Mouse (Mus musculus) midbrain, embryonic 13.5 days (tissue): Measurements from ENCODE around the gene Zfp148. TPM values are rescaled to one million over a fixed set of nuclear protein-coding genes. Genes with fewer than 3 reads are reported as not detected.
"Not testable (repeated sequence)": the region's sequence is repeated elsewhere in the genome, so short reads cannot be mapped to it uniquely, and the experiment has no call there.

ENCODE experiments used
- ATAC-seq: fragments of 200-750 bp; cut with Nextera tagmentation; 2 replicates; pipeline ENCODE4 v1.8.0; 2017; ENCODE audit warnings: mild to moderate bottlenecking, moderate TSS enrichment, moderate library complexity
- H3K27ac ChIP-seq: fragments of 300-500 bp; sonication (generic); 2 replicates; pipeline ENCODE4 v1.5.1; 2015; ENCODE audit warnings: inconsistent platforms, mild to moderate bottlenecking, moderate library complexity
- H3K27me3 ChIP-seq: fragments of 300-500 bp; sonication (generic); 2 replicates; pipeline ENCODE4 v1.6.1; 2015; ENCODE audit warnings: mild to moderate bottlenecking, inconsistent platforms
- H3K36me3 ChIP-seq: fragments of 300-500 bp; sonication (generic); 2 replicates; pipeline ENCODE4 v1.6.1; 2015; ENCODE audit warnings: mild to moderate bottlenecking, inconsistent platforms
- H3K4me1 ChIP-seq: fragments of 300-500 bp; sonication (generic); replicated peaks from 2 replicates; pipeline ENCODE4 v1.6.1; 2015; ENCODE audit warnings: inconsistent platforms
- H3K4me2 ChIP-seq: fragments of 300-500 bp; sonication (generic); replicated peaks from 2 replicates; pipeline ENCODE4 v1.6.1; 2015; ENCODE audit warnings: moderate library complexity, mild to moderate bottlenecking, inconsistent platforms
- H3K4me3 ChIP-seq: fragments of 300-500 bp; sonication (generic); replicated peaks from 2 replicates; pipeline ENCODE4 v1.5.1; 2015; ENCODE audit warnings: mild to moderate bottlenecking, inconsistent platforms
- H3K9ac ChIP-seq: fragments of 300-500 bp; sonication (generic); replicated peaks from 2 replicates; pipeline ENCODE4 v1.6.1; 2015; ENCODE audit warnings: mild to moderate bottlenecking, inconsistent platforms
- H3K9me3 ChIP-seq: fragments of 300-500 bp; sonication (generic); 2 replicates; pipeline ENCODE4 v1.6.1; 2016; ENCODE audit warnings: mild to moderate bottlenecking, inconsistent platforms
- WGBS: fragments of 180-500 bp; shearing (Covaris S2); methylation state at CpG from one replicate; pipeline ENCODE4 v1.1.7; 2015; 5-methylcytosine and 5-hydroxymethylcytosine counted together
- polyA plus RNA-seq: library from polyadenylated mRNA; unstranded; fragments of >200 nt; fragmentation: Nextera tagmentation; extraction: Ambion mirVana; gene quantifications from 2 replicates; pipeline ENCODE4 v1.2.1, GENCODE M21; 2015

Zfp148 gene
- polyA plus RNA-seq, 1 experiment from 2014 or later = 55.8 TPM

DNA sequence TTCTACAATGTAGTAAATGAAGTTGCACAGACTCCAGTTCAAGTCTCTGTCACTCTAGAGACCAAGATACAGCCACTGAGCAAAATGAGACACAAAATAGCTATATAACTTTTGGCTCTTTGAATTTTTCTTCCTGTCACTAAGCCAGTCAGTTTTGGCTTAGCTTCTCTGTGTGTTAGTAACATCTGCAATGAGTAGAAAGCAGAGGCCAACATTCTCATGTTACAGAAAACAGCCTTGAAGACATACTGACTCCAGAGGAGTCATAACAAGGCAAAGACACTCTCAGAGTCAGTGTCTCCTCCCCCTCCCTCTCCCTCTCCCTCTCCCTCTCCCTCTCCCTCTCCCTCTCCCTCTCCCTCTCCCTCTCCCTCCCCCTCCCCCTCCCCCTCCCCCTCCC, 89.3 kb downstream of the Zfp148 start:
- Histone ChIP-seq H3K9ac (no peak overlapping the region), H3K4me3 (no peak overlapping the region), H3K27me3 (no peaks in the 10 kb centered on the region), H3K4me1 (peaks cover 8% of the 10 kb centered on the region), H3K36me3 (peaks cover 16% of the 10 kb centered on the region), H3K4me2 (no peak overlapping the region), H3K27ac (no peak overlapping the region), H3K9me3 (no peaks in the 10 kb centered on the region)
- no peak for ATAC-seq

DNA sequence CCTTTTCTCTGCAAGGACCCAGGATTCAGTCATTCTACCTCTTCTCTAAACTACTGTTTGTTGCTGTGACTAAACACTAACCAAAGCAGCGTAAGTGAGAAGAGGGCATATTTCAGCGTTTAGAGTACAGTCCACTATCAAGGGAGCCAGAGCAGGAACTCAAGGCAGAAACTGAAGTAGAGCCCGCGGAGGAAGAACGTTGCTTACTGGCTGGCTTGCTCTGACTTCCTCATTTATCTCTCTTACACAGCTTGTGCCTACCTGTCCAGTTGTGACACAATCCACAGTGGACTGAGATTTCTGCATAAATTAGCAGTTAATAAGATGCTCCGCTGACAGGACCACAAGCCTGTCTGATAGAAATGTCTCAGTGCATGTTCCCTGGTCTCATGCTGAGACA, 93.7 kb downstream of the Zfp148 start:
- Histone ChIP-seq H3K9me3 (no peaks in the 10 kb centered on the region; the same call in 1 of the 2 replicates), H3K4me3 (no peak overlapping the region), H3K36me3 (peaks cover 40% of the 10 kb centered on the region), H3K27ac (no peak overlapping the region), H3K4me1 (no peaks in the 10 kb centered on the region), H3K27me3 (no peaks in the 10 kb centered on the region), H3K4me2 (no peak overlapping the region), H3K9ac (no peak overlapping the region)
- no peak for ATAC-seq
- 96% methylated on average over 6 of the region's 6 CpGs for WGBS

DNA sequence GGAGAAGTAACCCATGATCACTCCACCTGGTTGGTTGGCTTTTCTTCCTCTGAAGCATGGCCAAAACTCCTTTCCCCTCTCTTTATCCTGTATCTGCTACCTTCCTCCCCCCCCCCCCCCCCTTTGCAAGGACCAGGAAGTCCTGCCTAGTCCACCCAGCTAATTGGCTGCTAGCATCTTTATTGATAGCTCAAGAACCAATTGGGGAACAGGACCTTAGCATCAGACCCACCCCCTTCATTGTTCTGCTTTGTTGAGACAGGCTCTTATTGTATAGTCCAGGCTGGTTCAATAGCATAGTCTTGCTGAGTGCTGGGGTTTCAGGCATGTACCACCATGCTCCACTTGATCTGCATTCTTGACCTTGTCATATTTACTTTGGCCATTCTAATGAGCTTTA, 99.3 kb downstream of the Zfp148 start:
- Histone ChIP-seq H3K4me2 (no peak overlapping the region), H3K27me3 (no peaks in the 10 kb centered on the region), H3K4me1 (no peaks in the 10 kb centered on the region), H3K27ac (no peak overlapping the region), H3K36me3 (peaks cover 49% of the 10 kb centered on the region), H3K9ac (no peak overlapping the region), H3K4me3 (no peak overlapping the region), H3K9me3 (no peaks in the 10 kb centered on the region; the same call in 1 of the 2 replicates)
- no peak for ATAC-seq

- WGBS = 94% methylated on average over 2 of the region's 2 CpGs
- no peaks in the 10 kb centered on the region for H3K4me1 ChIP-seq
- no peak overlapping the region for H3K4me2 ChIP-seq
- H3K4me3 ChIP-seq = no peak overlapping the region
- no peaks in the 10 kb centered on the region for H3K9me3 ChIP-seq
- no peak overlapping the region for H3K9ac ChIP-seq
- peaks cover 40% of the 10 kb centered on the region for H3K36me3 ChIP-seq
- H3K27me3 ChIP-seq = no peaks in the 10 kb centered on the region
- H3K27ac ChIP-seq = no peak overlapping the region
- ATAC-seq = no peak
These were observed 100.5 kb downstream of the Zfp148 start for GRCm38 (mm10) chr16:33481148-33481547.

- H3K27ac ChIP-seq = no peak overlapping the region
- H3K36me3 ChIP-seq = peaks cover 28% of the 10 kb centered on the region
- no peaks in the 10 kb centered on the region for H3K27me3 ChIP-seq
- no peak overlapping the region for H3K9ac ChIP-seq
- H3K4me2 ChIP-seq = no peak overlapping the region
- no peaks in the 10 kb centered on the region for H3K9me3 ChIP-seq
- WGBS = 96% methylated on average over 3 of the region's 3 CpGs
- H3K4me1 ChIP-seq = 0 out of 2 replicates have a peak, but pooled peaks cover 6% of the 10 kb centered on the region
- ATAC-seq = no peak
- H3K4me3 ChIP-seq = no peak overlapping the region
These were observed 101.7 kb downstream of the Zfp148 start for GRCm38 (mm10) chr16:33482309-33482708.

DNA sequence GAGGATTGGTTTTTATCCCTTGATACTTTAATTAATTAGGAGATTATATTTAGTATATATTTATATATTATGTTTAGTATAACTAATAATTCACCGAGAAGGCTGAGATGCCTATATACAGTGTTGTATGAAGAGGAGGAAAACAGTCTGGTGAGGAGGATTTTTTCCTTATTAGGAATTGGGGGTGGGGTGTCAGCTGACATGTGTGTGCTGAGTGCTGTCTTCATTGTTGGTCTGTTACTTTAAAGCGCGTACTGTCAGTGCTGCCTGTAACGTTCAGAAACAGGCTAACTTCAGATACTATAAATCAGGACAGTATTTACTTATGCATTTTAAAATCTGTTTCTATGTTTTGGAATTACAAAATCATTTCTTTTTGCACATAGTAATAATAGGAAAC, 107.1 kb downstream of the Zfp148 start:
- H3K4me3 ChIP-seq = no peak overlapping the region
- ATAC-seq = no peak
- H3K27ac ChIP-seq = no peak overlapping the region
- 80% methylated on average over 4 of the region's 4 CpGs for WGBS
- no peak overlapping the region for H3K4me2 ChIP-seq
- no peaks in the 10 kb centered on the region for H3K27me3 ChIP-seq
- peaks cover 11% of the 10 kb centered on the region; the same call in 1 of the 2 replicates for H3K4me1 ChIP-seq
- peaks cover 31% of the 10 kb centered on the region for H3K36me3 ChIP-seq
- H3K9ac ChIP-seq = no peak overlapping the region
- no peaks in the 10 kb centered on the region for H3K9me3 ChIP-seq

- Histone ChIP-seq H3K36me3 (peaks cover 37% of the 10 kb centered on the region), H3K27me3 (no peaks in the 10 kb centered on the region), H3K9ac (no peak overlapping the region), H3K9me3 (no peaks in the 10 kb centered on the region), H3K4me2 (no peak overlapping the region), H3K4me1 (no peaks in the 10 kb centered on the region), H3K27ac (no peak overlapping the region), H3K4me3 (no peak overlapping the region)
- WGBS = 94% methylated on average over 4 of the region's 4 CpGs
- ATAC-seq = no peak
These were observed 113.7 kb downstream of the Zfp148 start for GRCm38 (mm10) chr16:33494374-33494773.

DNA sequence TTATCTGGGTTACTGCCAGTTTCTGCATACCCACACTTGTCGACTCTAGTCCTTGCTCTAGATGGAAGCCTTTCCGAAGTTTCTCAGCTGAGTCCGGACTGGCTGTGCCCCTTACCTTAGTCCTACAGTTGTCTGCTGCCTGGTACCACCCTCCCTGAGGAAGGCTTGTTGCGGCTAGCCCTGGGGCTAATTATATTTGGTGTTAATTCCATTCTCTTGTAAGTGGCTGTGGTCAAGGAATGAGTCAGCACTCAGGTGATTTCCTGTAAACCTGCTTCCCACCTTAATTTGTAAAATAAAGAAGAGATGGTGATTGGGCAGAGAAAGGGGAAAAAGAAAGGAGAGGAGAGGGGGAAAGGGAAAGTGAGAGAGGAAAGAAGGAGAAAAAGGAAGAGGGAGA, 127.4 kb downstream of the Zfp148 start:
- H3K9me3 ChIP-seq = 0 out of 2 replicates have a peak, but pooled peaks cover 10% of the 10 kb centered on the region
- WGBS = 91% methylated on average over 4 of the region's 4 CpGs
- no peaks in the 10 kb centered on the region for H3K4me1 ChIP-seq
- H3K27me3 ChIP-seq = no peaks in the 10 kb centered on the region
- H3K36me3 ChIP-seq = peaks cover 5% of the 10 kb centered on the region; the same call in 1 of the 2 replicates
- H3K27ac ChIP-seq = no peak overlapping the region
- ATAC-seq = no peak
- H3K9ac ChIP-seq = no peak overlapping the region
- H3K4me3 ChIP-seq = no peak overlapping the region
- H3K4me2 ChIP-seq = no peak overlapping the region

GRCm38 (mm10) chr16:33509231-33509630, 128.6 kb downstream of the Zfp148 start:
- H3K4me2 ChIP-seq, ATAC-seq, H3K36me3 ChIP-seq, H3K9me3 ChIP-seq, H3K4me1 ChIP-seq, H3K4me3 ChIP-seq, H3K27me3 ChIP-seq, H3K9ac ChIP-seq, H3K27ac ChIP-seq: not testable (repeated sequence)
- WGBS = 92% methylated on average over 2 of the region's 2 CpGs

- H3K27ac ChIP-seq, H3K4me3 ChIP-seq, H3K4me2 ChIP-seq, H3K9me3 ChIP-seq, H3K4me1 ChIP-seq, H3K36me3 ChIP-seq, H3K27me3 ChIP-seq, H3K9ac ChIP-seq, ATAC-seq: not testable (repeated sequence)
- WGBS = 93% methylated on average over 4 of the region's 4 CpGs
These were observed 130.2 kb downstream of the Zfp148 start for GRCm38 (mm10) chr16:33510856-33511255.

DNA sequence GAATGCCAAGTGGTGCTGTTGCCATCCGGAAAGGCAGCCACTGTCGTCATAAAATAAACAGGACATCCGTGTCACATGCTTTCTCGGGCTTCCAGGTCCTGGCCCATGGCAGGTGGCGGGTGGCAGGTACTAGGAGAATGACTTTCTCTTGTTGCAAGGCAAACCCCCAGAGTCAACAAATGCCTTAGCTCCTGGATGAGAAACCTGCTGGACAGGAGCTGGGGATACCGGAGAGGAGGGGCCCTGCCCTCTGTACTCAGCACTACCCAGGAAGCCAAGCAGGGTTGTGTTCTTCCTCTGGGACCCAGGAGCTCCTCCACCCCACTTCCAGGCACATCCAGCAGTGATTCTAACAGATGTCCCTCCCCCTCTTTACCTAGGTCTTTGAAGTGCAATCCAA, 131.9 kb downstream of the Zfp148 start:
- H3K9ac ChIP-seq = no peak overlapping the region
- H3K36me3 ChIP-seq = no peaks in the 10 kb centered on the region
- H3K27ac ChIP-seq = no peak overlapping the region
- no peak overlapping the region for H3K4me2 ChIP-seq
- no peak for ATAC-seq
- 92% methylated on average over 6 of the region's 6 CpGs for WGBS
- no peaks in the 10 kb centered on the region for H3K27me3 ChIP-seq
- peaks cover 11% of the 10 kb centered on the region for H3K4me1 ChIP-seq
- 0 out of 2 replicates have a peak, but pooled peaks cover 7% of the 10 kb centered on the region for H3K9me3 ChIP-seq
- no peak overlapping the region for H3K4me3 ChIP-seq

DNA sequence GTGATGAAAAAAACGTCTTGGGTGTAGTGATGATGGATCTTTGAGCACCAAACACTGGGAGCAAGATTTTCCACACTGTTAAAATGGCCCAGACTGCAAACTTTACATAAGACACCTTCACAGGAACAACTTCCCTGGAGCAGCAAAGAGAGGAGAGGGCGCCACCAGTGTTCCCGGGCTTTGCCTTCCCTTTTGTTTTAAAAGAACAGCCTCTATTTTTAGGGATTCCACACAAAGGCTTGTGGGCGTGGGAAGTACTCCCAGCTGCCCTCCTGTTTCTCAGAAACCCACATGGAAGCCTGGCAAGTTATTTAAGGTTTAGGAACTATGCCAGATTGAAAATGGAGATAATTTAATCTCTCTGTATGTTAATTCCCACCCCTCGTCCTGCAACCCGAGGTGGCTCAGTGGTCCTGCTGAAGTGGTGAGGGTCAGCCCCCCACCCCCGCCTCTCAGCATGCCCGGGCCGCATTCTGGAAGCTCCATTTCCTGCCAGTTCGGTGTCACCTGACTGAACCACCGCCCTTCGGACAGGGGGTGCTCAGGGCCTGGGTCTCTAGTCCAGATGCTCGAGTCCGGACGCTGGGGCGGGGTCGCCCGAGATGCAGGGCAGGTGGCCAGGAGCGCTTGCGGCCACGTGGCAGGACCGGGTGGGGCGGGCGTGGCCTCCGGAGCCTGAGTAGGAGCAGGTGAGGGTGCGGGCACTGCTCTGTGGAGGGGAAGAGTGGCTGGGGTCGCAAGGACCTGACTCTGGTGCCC, 136.3 kb downstream of the Zfp148 start, which contains the start of gene Slc12a8:
Gene Slc12a8 (plus strand): TSS at position 522 of the 759 bp plus-strand sequence.
- peak; percentile 74; the same call in 1 of the 2 replicates for ATAC-seq
- H3K4me2 ChIP-seq = peak within 1 kb of the TSS; percentile 66

DNA sequence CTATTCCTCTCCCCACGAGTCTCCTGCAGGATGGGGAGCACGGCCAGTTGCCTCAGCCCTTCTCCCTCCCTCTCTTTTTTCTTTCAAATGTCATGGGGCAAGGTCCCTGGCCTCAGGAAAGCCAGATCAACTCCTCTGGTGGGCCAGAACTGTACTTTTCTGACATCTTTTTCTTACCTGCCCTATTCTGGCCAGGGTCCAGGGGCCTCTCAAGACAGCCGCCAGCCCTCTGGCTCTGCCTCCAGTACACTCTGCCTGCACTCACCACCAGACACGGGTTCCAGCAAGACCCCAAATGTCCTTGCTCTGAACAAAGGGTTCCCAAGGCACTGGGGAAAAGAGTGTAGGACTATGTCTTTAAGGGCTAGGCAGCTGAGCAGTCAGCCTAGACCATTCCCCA, 137.0 kb downstream of the Zfp148 start:
- H3K4me1 ChIP-seq = peaks cover 15% of the 10 kb centered on the region
- peak overlapping the region; percentile 35 for H3K4me3 ChIP-seq
- no peak for ATAC-seq
- H3K36me3 ChIP-seq = no peaks in the 10 kb centered on the region
- H3K4me2 ChIP-seq = peak overlapping the region; percentile 66
- H3K27ac ChIP-seq = no peak overlapping the region
- H3K9ac ChIP-seq = peak overlapping the region; percentile 58
- H3K27me3 ChIP-seq = no peaks in the 10 kb centered on the region
- no peaks in the 10 kb centered on the region for H3K9me3 ChIP-seq
- WGBS = 23% methylated on average over 4 of the region's 4 CpGs

More for the DNA sequence above, 136.3 kb downstream of the Zfp148 start, which contains the start of gene Slc12a8:
- Histone ChIP-seq H3K4me1 (peaks cover 15% of the 10 kb centered on the region), H3K9me3 (no peaks in the 10 kb centered on the region), H3K9ac (peak within 1 kb of the TSS; percentile 58), H3K27ac (no peak within 1 kb of the TSS), H3K4me3 (peak within 1 kb of the TSS; percentile 35), H3K27me3 (no peaks in the 10 kb centered on the region), H3K36me3 (no peaks in the 10 kb centered on the region)
- WGBS = 4% methylated on average over 27 of the region's 27 CpGs
